In genomic region chr16:76766636-76767035, GRCm38 (mm10) we compare ENCODE assay signal across 23 mouse cellular contexts.
DNase-seq lines count a peak whose midpoint lies in the region; ATAC-seq and TF ChIP-seq lines count a peak whose summit lies in the region.
"Had no signal": no experiment of that assay in that cellular context is flagged by ENCODE, and none has a peak within 500 bp of the region (broad histone marks: within the 10 kb centered on the region; RNA-seq: fewer than 3 reads in every experiment).

No protein-coding gene starts in this region.

- H3K27me3 ChIP-seq in kidney, embryonic 16.5 days (ENCODE audit: insufficient read depth, low read length), result no peaks in the 10 kb centered on the region
- H3K27me3 ChIP-seq: forebrain, embryonic 13.5 days; heart, embryonic 13.5 days; hindbrain, embryonic 13.5 days; limb, embryonic 15.5 days; liver, embryonic 15.5 days; megakaryocyte, embryonic 14.5 days; midbrain, embryonic 15.5 days; neural tube, embryonic 15.5 days; Patski; stomach, embryonic 15.5 days had no signal

- H3K4me3 ChIP-seq in kidney, embryonic 16.5 days (ENCODE audit: low read length), result no peak overlapping the region
- no peak overlapping the region for H3K4me3 ChIP-seq in left cerebral cortex, adult 2 months
- H3K4me3 ChIP-seq: erythroblast, embryonic 14.5 days; forebrain, embryonic 13.5 days; heart, embryonic 13.5 days; hindbrain, embryonic 13.5 days; limb, embryonic 15.5 days; liver, embryonic 15.5 days; megakaryocyte, embryonic 14.5 days; midbrain, embryonic 15.5 days; neural tube, embryonic 15.5 days; stomach, embryonic 15.5 days had no signal

- intact Hi-C loops in left cerebral cortex, adult 2 months (cut with DNase I), result loop anchor here (5.0 kb wide), 2 partner anchors 394 to 564 kb away; partner anchors contain the start of gene Nrip1

- H3K9ac ChIP-seq in kidney, embryonic 16.5 days (replicated peaks; ENCODE audit: low read length), result no peak overlapping the region
- H3K9ac ChIP-seq: forebrain, embryonic 13.5 days; heart, embryonic 13.5 days; hindbrain, embryonic 13.5 days; limb, embryonic 15.5 days; liver, embryonic 15.5 days; midbrain, embryonic 15.5 days; neural tube, embryonic 15.5 days; stomach, embryonic 15.5 days had no signal

- no peaks in the 10 kb centered on the region for H3K36me3 ChIP-seq in kidney, embryonic 16.5 days (ENCODE audit: insufficient read depth, low read length)
- H3K36me3 ChIP-seq: heart, embryonic 13.5 days; hindbrain, embryonic 13.5 days; limb, embryonic 15.5 days; liver, embryonic 15.5 days; midbrain, embryonic 15.5 days; neural tube, embryonic 15.5 days; stomach, embryonic 15.5 days had no signal

- peaks cover 12% of the 10 kb centered on the region for H3K4me1 ChIP-seq in kidney, embryonic 16.5 days (ENCODE audit: insufficient read depth, low read length)
- H3K4me1 ChIP-seq: forebrain, embryonic 13.5 days; hindbrain, embryonic 13.5 days; liver, embryonic 15.5 days; midbrain, embryonic 15.5 days; neural tube, embryonic 15.5 days; stomach, embryonic 15.5 days had no signal

- H3K9me3 ChIP-seq in kidney, embryonic 16.5 days (ENCODE audit: low read length), result no peaks in the 10 kb centered on the region
- H3K9me3 ChIP-seq: forebrain, embryonic 13.5 days; heart, embryonic 13.5 days; hindbrain, embryonic 13.5 days; limb, embryonic 15.5 days; liver, embryonic 15.5 days; megakaryocyte, embryonic 14.5 days; midbrain, embryonic 15.5 days; neural tube, embryonic 15.5 days; stomach, embryonic 15.5 days had no signal

- ATAC-seq in kidney, embryonic 16.5 days (ENCODE audit: low FRiP score, low TSS enrichment), result no peak
- ATAC-seq: forebrain, embryonic 13.5 days; midbrain, embryonic 15.5 days; Patski had no signal

- H3K4me2 ChIP-seq in kidney, embryonic 16.5 days (replicated peaks; ENCODE audit: low read depth, low read length), result no peak overlapping the region
- H3K4me2 ChIP-seq: forebrain, embryonic 13.5 days; heart, embryonic 13.5 days; hindbrain, embryonic 13.5 days; limb, embryonic 15.5 days; liver, embryonic 15.5 days; midbrain, embryonic 15.5 days; neural tube, embryonic 15.5 days; stomach, embryonic 15.5 days had no signal

- DNase-seq in adrenal gland, adult (ENCODE audit: inconsistent age in 2 of 2, low spot score in 1 of 2), result peak; percentile 69 to 84
- DNase-seq in adrenal gland, postnatal 4 days (ENCODE audit: low spot score in 2 of 2), result no peak
- DNase-seq in kidney, postnatal 10 days, result peak; percentile 18
- DNase-seq in adrenal gland, adult 8-10 months, result peak; percentile 58
- DNase-seq in kidney, postnatal 25 days, result peak; percentile 39 to 43
- no peak for DNase-seq in c-Kit-positive CD71-positive TER-119-positive erythroid progenitor cells, embryonic 14.5 days (ENCODE audit: low spot score)
- DNase-seq in left cerebral cortex, adult 2 months (ENCODE audit: extremely low spot score in 1 of 2, low spot score in 2 of 2), result no peak
- DNase-seq: cerebellum, adult 18-20 months; lung, postnatal 14 days; right cerebral cortex, postnatal 25 days; thymus, adult 18-20 months had no signal

- WGBS in kidney, embryonic 16.5 days, result 57% methylated on average over 3 of the region's 3 CpGs

- TF ChIP-seq CTCF in left cerebral cortex, adult 2 months (IDR thresholded peaks at IDR 0.05), result no peak

- no peak overlapping the region for H3K27ac ChIP-seq in kidney, embryonic 16.5 days (ENCODE audit: low read length)
- no peak overlapping the region for H3K27ac ChIP-seq in left cerebral cortex, adult 2 months
- H3K27ac ChIP-seq: forebrain, embryonic 13.5 days; heart, embryonic 13.5 days; hindbrain, embryonic 13.5 days; limb, embryonic 15.5 days; liver, embryonic 15.5 days; midbrain, embryonic 15.5 days; neural tube, embryonic 15.5 days; stomach, embryonic 15.5 days had no signal

Comparison
In these comparisons a context has a peak if more than half of its experiments do, and no peak if none do; other contexts are left out.
1. DNase-seq: peak in adrenal gland, adult (2 of 2), kidney, postnatal 10 days (single experiment), adrenal gland, adult 8-10 months (single experiment) and kidney, postnatal 25 days (2 of 2); none in adrenal gland, postnatal 4 days (0 of 2), c-Kit-positive CD71-positive TER-119-positive erythroid progenitor cells, embryonic 14.5 days (single experiment) and left cerebral cortex, adult 2 months (0 of 2).